Mouse (Mus musculus) forebrain, embryonic 16.5 days (tissue): ENCODE results near the gene Olfr6. TPM values are rescaled to one million over a fixed set of nuclear protein-coding genes. Genes with fewer than 3 reads are reported as not detected.
"Not testable (repeated sequence)": the region's sequence is repeated elsewhere in the genome, so short reads cannot be mapped to it uniquely, and the experiment has no call there.

Source experiments
- ATAC-seq: fragments of 200-750 bp; cut with Nextera tagmentation; 2 replicates; pipeline ENCODE4 v1.8.0; 2017; ENCODE audit warnings: mild to moderate bottlenecking, moderate library complexity
- H3K27ac ChIP-seq: fragments of 300-500 bp; sonication (generic); 2 replicates; pipeline ENCODE4 v1.5.1; 2014; ENCODE audit warnings: low read length, control low read depth
- H3K27me3 ChIP-seq: fragments of 300-500 bp; sonication (generic); replicated peaks from 2 replicates; pipeline ENCODE4 v1.6.1; 2014; ENCODE audit warnings: low read length; ENCODE audit not compliant: control insufficient read depth, insufficient read depth
- H3K36me3 ChIP-seq: fragments of 300-500 bp; sonication (generic); 2 replicates; pipeline ENCODE4 v1.6.1; 2014; ENCODE audit not compliant: control insufficient read depth, insufficient read depth
- H3K4me1 ChIP-seq: fragments of 300-500 bp; sonication (generic); replicated peaks from 2 replicates; pipeline ENCODE4 v1.6.1; 2014; ENCODE audit warnings: low read length; ENCODE audit not compliant: control insufficient read depth, insufficient read depth
- H3K4me2 ChIP-seq: fragments of 300-500 bp; sonication (generic); 2 replicates; pipeline ENCODE4 v1.6.1; 2014; ENCODE audit warnings: mild to moderate bottlenecking, low read length, control low read depth
- H3K4me3 ChIP-seq: fragments of 300-500 bp; sonication (generic); replicated peaks from 2 replicates; pipeline ENCODE4 v1.5.1; 2014; ENCODE audit warnings: mild to moderate bottlenecking, low read length, control low read depth
- H3K9ac ChIP-seq: fragments of 300-500 bp; sonication (generic); replicated peaks from 2 replicates; pipeline ENCODE4 v1.6.1; 2014; ENCODE audit warnings: low read depth, low read length, control low read depth
- H3K9me3 ChIP-seq: fragments of 300-500 bp; sonication (generic); 2 replicates; pipeline ENCODE4 v1.6.1; 2016; ENCODE audit warnings: low read length; ENCODE audit not compliant: control insufficient read depth
- WGBS: fragments of 180-500 bp; shearing (Covaris S2); extraction: QIAGEN DNeasy Blood & Tissue Kit; methylation state at CpG from one replicate; pipeline ENCODE4 v1.1.7; 2014; 5-methylcytosine and 5-hydroxymethylcytosine counted together
- polyA plus RNA-seq: library from polyadenylated mRNA; unstranded; fragments of >200 nt; fragmentation: Nextera tagmentation; extraction: Ambion mirVana; gene quantifications from 2 replicates; pipeline ENCODE4 v1.2.1, GENCODE M21; 2015

Gene Olfr6
- not detected in 2 replicates for polyA plus RNA-seq

DNA sequence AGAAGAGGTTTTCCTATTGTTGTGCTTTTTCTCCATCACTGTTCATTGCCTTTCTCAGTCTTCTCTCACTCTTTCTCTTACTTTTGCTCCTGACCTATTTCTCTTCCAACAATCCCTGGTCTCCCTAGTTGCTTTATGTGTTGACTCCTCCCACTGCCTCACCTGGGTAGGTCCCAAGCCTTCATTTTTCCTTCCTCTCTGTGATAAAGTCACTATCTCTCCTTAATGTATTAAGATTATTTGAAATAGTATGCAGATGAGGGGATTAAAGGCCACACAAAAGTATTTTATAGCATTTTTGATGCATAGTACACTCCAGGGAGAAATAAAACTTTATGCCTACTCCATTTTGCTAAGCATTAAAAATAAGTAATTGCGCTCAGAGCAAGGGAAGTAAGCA lies at the start of gene Olfr6:
TSS of gene Olfr6 (minus strand) at position 101 of the 400 bp plus-strand sequence.
- no peaks in the 10 kb centered on the region for H3K36me3 ChIP-seq
- H3K4me1 ChIP-seq = no peaks in the 10 kb centered on the region
- H3K4me2 ChIP-seq = no peak within 1 kb of the TSS
- H3K4me3 ChIP-seq = no peak within 1 kb of the TSS
- ATAC-seq = no peak
- no peak within 1 kb of the TSS for H3K9ac ChIP-seq
- WGBS = 89% methylated on average over 1 of the region's 1 CpGs
- no peaks in the 10 kb centered on the region for H3K9me3 ChIP-seq
- no peak within 1 kb of the TSS for H3K27ac ChIP-seq
- H3K27me3 ChIP-seq = no peaks in the 10 kb centered on the region

DNA sequence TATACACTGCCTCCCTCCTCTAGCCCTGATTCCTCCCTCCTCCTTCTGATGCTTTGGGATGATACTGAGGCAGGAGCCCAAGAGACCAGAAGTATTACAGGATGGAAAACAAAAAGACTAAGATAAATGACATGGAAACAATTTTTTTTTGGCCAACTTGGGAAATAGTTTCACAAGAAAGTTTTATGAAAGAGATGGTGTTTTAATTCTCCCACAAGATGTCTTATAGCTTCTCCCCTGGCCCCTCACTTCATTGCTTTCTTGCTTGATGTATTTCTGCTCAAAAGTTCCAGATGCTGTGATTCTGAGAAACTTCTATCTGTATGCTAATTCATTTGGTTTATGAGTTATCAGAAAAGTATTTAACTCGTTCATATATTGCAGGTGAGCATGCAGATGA lies 42.2 kb upstream of the Olfr6 start, which contains the start of gene Olfr2:
TSS of gene Olfr2 (minus strand) at position 101 of the 400 bp plus-strand sequence.
- H3K36me3 ChIP-seq = no peaks in the 10 kb centered on the region
- ATAC-seq = no peak
- no peaks in the 10 kb centered on the region for H3K4me1 ChIP-seq
- H3K9me3 ChIP-seq = no peaks in the 10 kb centered on the region
- H3K4me3 ChIP-seq = no peak within 1 kb of the TSS
- no peaks in the 10 kb centered on the region for H3K27me3 ChIP-seq
- H3K4me2 ChIP-seq = no peak within 1 kb of the TSS
- H3K27ac ChIP-seq = no peak within 1 kb of the TSS
- H3K9ac ChIP-seq = no peak within 1 kb of the TSS
- 57% methylated on average over 1 of the region's 1 CpGs for whole genome bisulfite sequencing

GRCm38 (mm10) chr7:107004169-107004568 lies 40.4 kb upstream of the Olfr6 start:
- Histone ChIP-seq H3K4me2 (no peak overlapping the region), H3K4me1 (no peaks in the 10 kb centered on the region), H3K27me3 (no peaks in the 10 kb centered on the region), H3K4me3 (no peak overlapping the region), H3K27ac (no peak overlapping the region), H3K9me3 (no peaks in the 10 kb centered on the region), H3K9ac (no peak overlapping the region), H3K36me3 (no peaks in the 10 kb centered on the region)
- ATAC-seq = no peak
- WGBS = 71% methylated on average over 3 of the region's 3 CpGs

DNA sequence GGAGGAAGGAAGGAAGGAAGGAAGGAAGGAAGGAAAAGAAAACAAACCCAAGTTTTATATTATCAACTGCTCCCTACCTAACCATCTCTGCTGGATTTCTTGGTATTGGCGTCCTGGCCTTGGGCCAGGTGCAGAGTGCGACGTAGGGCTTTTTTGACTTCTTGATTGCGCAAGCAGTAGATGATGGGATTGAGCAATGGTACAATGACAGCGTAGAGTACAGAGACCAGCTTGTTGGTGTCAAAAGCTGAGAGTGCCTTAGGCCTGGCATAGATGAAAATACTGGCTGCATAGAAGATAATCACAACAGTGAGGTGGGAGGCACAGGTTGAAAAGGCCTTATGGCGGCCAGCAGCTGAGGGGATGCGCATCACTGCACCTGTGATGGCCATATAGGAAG lies 37.1 kb upstream of the Olfr6 start:
- Histone ChIP-seq H3K27me3 (no peaks in the 10 kb centered on the region), H3K27ac (no peak overlapping the region), H3K9me3 (no peaks in the 10 kb centered on the region), H3K36me3 (no peaks in the 10 kb centered on the region), H3K4me3 (no peak overlapping the region), H3K9ac (no peak overlapping the region), H3K4me1 (no peaks in the 10 kb centered on the region), H3K4me2 (no peak overlapping the region)
- ATAC-seq = no peak
- WGBS = 86% methylated on average over 7 of the region's 7 CpGs

- ATAC-seq = no peak
- H3K27ac ChIP-seq = no peak overlapping the region
- no peak overlapping the region for H3K4me2 ChIP-seq
- no peaks in the 10 kb centered on the region for H3K9me3 ChIP-seq
- no peaks in the 10 kb centered on the region for H3K36me3 ChIP-seq
- no peak overlapping the region for H3K4me3 ChIP-seq
- no peaks in the 10 kb centered on the region for H3K27me3 ChIP-seq
- no peak overlapping the region for H3K9ac ChIP-seq
- H3K4me1 ChIP-seq = no peaks in the 10 kb centered on the region
- WGBS = 84% methylated on average over 3 of the region's 3 CpGs
Observed at GRCm38 (mm10) chr7:106985236-106985635, 21.5 kb upstream of the Olfr6 start.

GRCm38 (mm10) chr7:106975353-106975752 lies 11.6 kb upstream of the Olfr6 start, which contains the start of gene Olfr711:
Olfr711 (minus strand) TSS chr7:106975453.
- Histone ChIP-seq H3K4me2 (no peak within 1 kb of the TSS), H3K9ac (no peak within 1 kb of the TSS), H3K9me3 (no peaks in the 10 kb centered on the region), H3K4me1 (no peaks in the 10 kb centered on the region), H3K27ac (no peak within 1 kb of the TSS), H3K4me3 (no peak within 1 kb of the TSS), H3K36me3 (no peaks in the 10 kb centered on the region), H3K27me3 (no peaks in the 10 kb centered on the region)
- ATAC-seq = no peak
- 68% methylated on average over 1 of the region's 1 CpGs for WGBS

GRCm38 (mm10) chr7:106967503-106967902 lies 3.8 kb upstream of the Olfr6 start:
- not testable (repeated sequence) for H3K9ac ChIP-seq, H3K4me1 ChIP-seq, H3K4me3 ChIP-seq, H3K9me3 ChIP-seq, H3K27me3 ChIP-seq, H3K27ac ChIP-seq, H3K36me3 ChIP-seq, ATAC-seq, H3K4me2 ChIP-seq

DNA sequence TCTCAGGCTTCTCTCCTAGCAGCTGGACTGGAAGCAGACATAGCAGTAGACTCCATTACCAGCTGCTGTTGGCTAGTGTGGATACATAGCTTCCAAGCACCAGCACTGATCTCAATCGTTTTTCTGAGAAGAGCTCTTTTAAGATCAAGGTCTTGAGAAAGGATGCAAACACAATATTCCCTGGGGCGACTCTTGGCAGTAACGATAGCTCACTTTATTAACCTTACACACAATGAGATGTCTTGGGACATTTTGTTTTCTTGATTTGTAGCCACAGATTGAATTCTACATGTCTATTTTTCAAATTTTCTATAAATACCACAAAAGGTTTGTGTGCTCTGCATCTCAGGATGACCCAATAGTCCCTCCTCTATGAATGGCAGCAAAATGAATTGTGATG lies 15.5 kb downstream of the Olfr6 start, which contains the start of gene Olfr710:
TSS of gene Olfr710 (minus strand) at position 101 of the 400 bp plus-strand sequence.
- Histone ChIP-seq H3K4me1 (no peaks in the 10 kb centered on the region), H3K4me2 (no peak within 1 kb of the TSS), H3K4me3 (no peak within 1 kb of the TSS), H3K27me3 (no peaks in the 10 kb centered on the region), H3K9ac (no peak within 1 kb of the TSS), H3K27ac (no peak within 1 kb of the TSS), H3K9me3 (no peaks in the 10 kb centered on the region), H3K36me3 (no peaks in the 10 kb centered on the region)
- 83% methylated on average over 3 of the region's 3 CpGs for WGBS
- no peak for ATAC-seq

DNA sequence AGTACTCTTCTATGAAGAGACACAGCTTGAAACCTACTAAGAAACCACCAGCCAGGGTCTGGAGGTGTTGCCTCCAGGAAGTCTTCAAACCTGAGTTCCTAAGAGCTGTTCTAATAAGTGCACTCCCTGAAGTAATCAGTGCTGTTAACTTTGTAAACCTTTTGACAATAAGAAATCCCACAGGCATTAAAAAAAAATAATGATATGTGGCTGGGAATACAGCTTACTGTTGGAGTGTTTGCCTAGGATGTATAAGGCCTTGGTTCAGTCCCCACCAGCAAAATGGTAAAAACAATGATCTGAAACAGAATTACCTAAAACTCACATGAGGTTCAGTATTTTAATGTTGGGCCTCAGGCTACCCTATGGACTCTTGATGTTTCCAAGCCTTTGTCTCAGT lies 31.6 kb downstream of the Olfr6 start, which contains the start of gene Olfr709-ps1:
TSS of gene Olfr709-ps1 (minus strand) at position 101 of the 400 bp plus-strand sequence.
- ATAC-seq = no peak
- no peaks in the 10 kb centered on the region for H3K9me3 ChIP-seq
- no peaks in the 10 kb centered on the region for H3K27me3 ChIP-seq
- no peak within 1 kb of the TSS for H3K27ac ChIP-seq
- no peak within 1 kb of the TSS for H3K9ac ChIP-seq
- H3K4me1 ChIP-seq = no peaks in the 10 kb centered on the region
- H3K36me3 ChIP-seq = no peaks in the 10 kb centered on the region
- no peak within 1 kb of the TSS for H3K4me3 ChIP-seq
- no peak within 1 kb of the TSS for H3K4me2 ChIP-seq

DNA sequence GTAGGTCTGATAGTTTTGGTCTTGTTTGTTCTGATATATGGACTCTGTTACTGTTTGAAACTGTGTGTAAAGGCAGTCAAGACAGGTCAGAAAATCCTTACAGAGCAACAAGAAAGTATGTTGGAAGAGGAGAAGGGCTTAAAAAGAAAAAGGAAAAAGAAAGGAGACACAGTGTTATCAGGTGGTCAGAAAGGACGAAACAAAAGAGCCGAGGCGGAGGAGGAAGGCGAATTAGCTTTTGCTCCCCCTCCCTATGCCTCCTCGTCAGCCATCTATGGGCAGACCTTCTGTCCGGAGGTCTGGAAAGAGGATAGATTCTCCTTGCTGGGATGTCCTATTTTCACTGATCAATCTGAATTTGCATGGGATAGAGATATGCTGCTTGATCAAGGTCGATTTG lies 42.8 kb downstream of the Olfr6 start:
- ATAC-seq, H3K9ac ChIP-seq, H3K27ac ChIP-seq, H3K4me3 ChIP-seq, H3K9me3 ChIP-seq, H3K27me3 ChIP-seq, H3K4me1 ChIP-seq, H3K36me3 ChIP-seq, H3K4me2 ChIP-seq: not testable (repeated sequence)
- WGBS = 76% methylated on average over 2 of the region's 7 CpGs
